Mouse (Mus musculus): Measurements from ENCODE around the gene Foxs1.

- TF ChIP-seq CTCF (IDR thresholded peaks at IDR 0.05; ENCODE audit: low read depth) (no peak), EP300 (IDR thresholded peaks at IDR 0.05; ENCODE audit: low read depth) (no peak)
Observed at GRCm38 (mm10) chr2:152911031-152911430, 22.0 kb downstream of the Foxs1 start, which contains the start of gene Mylk2.

Measured in liver, embryonic 14.5 days (tissue).